Mouse (Mus musculus): ENCODE results near the gene Tac2.

Tac2 gene

GRCm38 (mm10) chr10:127724178-127724577 is at the start of gene Tac2:
Tac2 (plus strand) TSS chr10:127724478.
- no peak for DNase-seq (ENCODE audit: extremely low spot score, low read depth, low spot score)

GRCm38 (mm10) chr10:127674794-127675522 is 49.3 kb upstream of the Tac2 start:
- no peak for DNase-seq (ENCODE audit: extremely low spot score, low read depth, low spot score)

GRCm38 (mm10) chr10:127675859-127676398 is 48.3 kb upstream of the Tac2 start:
- DNase-seq (ENCODE audit: extremely low spot score, low read depth, low spot score): no peak

GRCm38 (mm10) chr10:127676691-127677548 is 47.4 kb upstream of the Tac2 start:
- DNase-seq (ENCODE audit: extremely low spot score, low read depth, low spot score): peak; percentile 99

GRCm38 (mm10) chr10:127677591-127678336 is 46.5 kb upstream of the Tac2 start:
- DNase-seq (ENCODE audit: extremely low spot score, low read depth, low spot score): no peak

GRCm38 (mm10) chr10:127679208-127679607 is 45.1 kb upstream of the Tac2 start:
- DNase-seq (ENCODE audit: extremely low spot score, low read depth, low spot score): no peak

GRCm38 (mm10) chr10:127679881-127680280 is 44.4 kb upstream of the Tac2 start:
- no peak for DNase-seq (ENCODE audit: extremely low spot score, low read depth, low spot score)

- no peak for DNase-seq (ENCODE audit: extremely low spot score, low read depth, low spot score)
Observed at GRCm38 (mm10) chr10:127682886-127683285, 41.4 kb upstream of the Tac2 start.

- DNase-seq (ENCODE audit: extremely low spot score, low read depth, low spot score): no peak
Observed at GRCm38 (mm10) chr10:127691053-127691452, 33.2 kb upstream of the Tac2 start.

GRCm38 (mm10) chr10:127694636-127695035 is 29.6 kb upstream of the Tac2 start:
- DNase-seq (ENCODE audit: extremely low spot score, low read depth, low spot score): no peak

GRCm38 (mm10) chr10:127695775-127696174 is 28.5 kb upstream of the Tac2 start:
- no peak for DNase-seq (ENCODE audit: extremely low spot score, low read depth, low spot score)

- DNase-seq (ENCODE audit: extremely low spot score, low read depth, low spot score): no peak
Observed at GRCm38 (mm10) chr10:127698966-127699365, 25.3 kb upstream of the Tac2 start.

GRCm38 (mm10) chr10:127703299-127703698 is 21.0 kb upstream of the Tac2 start:
- DNase-seq (ENCODE audit: extremely low spot score, low read depth, low spot score): no peak

GRCm38 (mm10) chr10:127704293-127704692 is 20.0 kb upstream of the Tac2 start:
- no peak for DNase-seq (ENCODE audit: extremely low spot score, low read depth, low spot score)

- DNase-seq (ENCODE audit: extremely low spot score, low read depth, low spot score): no peak
Observed at GRCm38 (mm10) chr10:127704766-127705220, 19.5 kb upstream of the Tac2 start, which contains the start of gene Myo1a. Myo1a (plus strand) TSS chr10:127705170.

GRCm38 (mm10) chr10:127705783-127706182 is 18.5 kb upstream of the Tac2 start:
- no peak for DNase-seq (ENCODE audit: extremely low spot score, low read depth, low spot score)

- no peak for DNase-seq (ENCODE audit: extremely low spot score, low read depth, low spot score)
Observed at GRCm38 (mm10) chr10:127707721-127708120, 16.6 kb upstream of the Tac2 start.

GRCm38 (mm10) chr10:127708850-127709370 is 15.4 kb upstream of the Tac2 start:
- no peak for DNase-seq (ENCODE audit: extremely low spot score, low read depth, low spot score)

GRCm38 (mm10) chr10:127710331-127710730 is 13.9 kb upstream of the Tac2 start:
- no peak for DNase-seq (ENCODE audit: extremely low spot score, low read depth, low spot score)

GRCm38 (mm10) chr10:127712736-127713135 is 11.5 kb upstream of the Tac2 start:
- peak; percentile 18 for DNase-seq (ENCODE audit: extremely low spot score, low read depth, low spot score)

Measured in hindlimb bud, embryonic 11.5 days (tissue).